Mouse (Mus musculus) thymus, adult 2 months (tissue): Measurements from ENCODE around the gene Olfr870.

Experiments used
- CTCF ChIP-seq: fragments of 200-500 bp; IDR thresholded peaks from 2 replicates; pipeline ENCODE4 v1.5.1; 2012; ENCODE audit warnings: mild to moderate bottlenecking, control low read depth, low read length, moderate library complexity, borderline replicate concordance; ENCODE audit not compliant: control insufficient read depth, poor library complexity, insufficient read depth; ENCODE audit errors: extremely low read depth
- POLR2A ChIP-seq: fragments of 200-500 bp; IDR thresholded peaks from 2 replicates; pipeline ENCODE4 v1.6.1; 2012; ENCODE audit warnings: mild to moderate bottlenecking, low read length, control low read depth, moderate library complexity; ENCODE audit not compliant: control insufficient read depth, poor library complexity, insufficient read depth; ENCODE audit errors: extremely low read depth

- TF ChIP-seq POLR2A (no peak), CTCF (no peak)
These were observed 45.1 kb downstream of the Olfr870 start, which contains the start of gene Olfr869 for GRCm38 (mm10) chr9:20128709-20129108.
